Mouse (Mus musculus) liver, embryonic 13.5 days (tissue): ENCODE results near the gene Copg2. TPM values are rescaled to one million over a fixed set of nuclear protein-coding genes. Genes with fewer than 3 reads are reported as not detected.

Experiments
- ATAC-seq: fragments of 200-750 bp; cut with Nextera tagmentation; 2 replicates; pipeline ENCODE4 v1.8.0; 2017; ENCODE audit warnings: low read depth, mild to moderate bottlenecking, moderate number of reproducible peaks, moderate library complexity
- DNase-seq: peaks from one replicate; pipeline ENCODE4 v3.0.0; 2022
- H3K27ac ChIP-seq: fragments of 300-500 bp; sonication (generic); 2 replicates; pipeline ENCODE4 v1.5.1; 2015; ENCODE audit warnings: moderate library complexity, mild to moderate bottlenecking, inconsistent platforms
- H3K27me3 ChIP-seq: fragments of 300-500 bp; sonication (generic); 2 replicates; pipeline ENCODE4 v1.6.1; 2015; ENCODE audit warnings: mild to moderate bottlenecking, inconsistent platforms
- H3K36me3 ChIP-seq: fragments of 300-500 bp; sonication (generic); 2 replicates; pipeline ENCODE4 v1.6.1; 2015; ENCODE audit warnings: mild to moderate bottlenecking, inconsistent platforms
- H3K4me1 ChIP-seq: fragments of 300-500 bp; sonication (generic); replicated peaks from 2 replicates; pipeline ENCODE4 v1.6.1; 2015; ENCODE audit warnings: inconsistent platforms
- H3K4me2 ChIP-seq: fragments of 300-500 bp; sonication (generic); 2 replicates; pipeline ENCODE4 v1.6.1; 2015; ENCODE audit warnings: inconsistent platforms, mild to moderate bottlenecking, moderate library complexity
- H3K4me3 ChIP-seq: fragments of 300-500 bp; sonication (generic); replicated peaks from 2 replicates; pipeline ENCODE4 v1.5.1; 2015; ENCODE audit warnings: mild to moderate bottlenecking, inconsistent platforms
- H3K9ac ChIP-seq: fragments of 300-500 bp; sonication (generic); 2 replicates; pipeline ENCODE4 v1.6.1; 2015; ENCODE audit warnings: mild to moderate bottlenecking, inconsistent platforms
- H3K9me3 ChIP-seq: fragments of 300-500 bp; sonication (generic); replicated peaks from 2 replicates; pipeline ENCODE4 v1.6.1; 2016; ENCODE audit warnings: inconsistent platforms
- WGBS: fragments of 180-500 bp; shearing (Covaris S2); methylation state at CpG from one replicate; pipeline ENCODE4 v1.1.7; 2015; ENCODE audit not compliant: insufficient replicate concordance; 5-methylcytosine and 5-hydroxymethylcytosine counted together
- polyA plus RNA-seq: library from polyadenylated mRNA; unstranded; fragments of >200 nt; fragmentation: Nextera tagmentation; extraction: Ambion mirVana; gene quantifications from 2 replicates; pipeline ENCODE4 v1.2.1, GENCODE M21; 2015

Gene Copg2
- 6.6 and 9.1 TPM in 2 replicates for polyA plus RNA-seq

DNA sequence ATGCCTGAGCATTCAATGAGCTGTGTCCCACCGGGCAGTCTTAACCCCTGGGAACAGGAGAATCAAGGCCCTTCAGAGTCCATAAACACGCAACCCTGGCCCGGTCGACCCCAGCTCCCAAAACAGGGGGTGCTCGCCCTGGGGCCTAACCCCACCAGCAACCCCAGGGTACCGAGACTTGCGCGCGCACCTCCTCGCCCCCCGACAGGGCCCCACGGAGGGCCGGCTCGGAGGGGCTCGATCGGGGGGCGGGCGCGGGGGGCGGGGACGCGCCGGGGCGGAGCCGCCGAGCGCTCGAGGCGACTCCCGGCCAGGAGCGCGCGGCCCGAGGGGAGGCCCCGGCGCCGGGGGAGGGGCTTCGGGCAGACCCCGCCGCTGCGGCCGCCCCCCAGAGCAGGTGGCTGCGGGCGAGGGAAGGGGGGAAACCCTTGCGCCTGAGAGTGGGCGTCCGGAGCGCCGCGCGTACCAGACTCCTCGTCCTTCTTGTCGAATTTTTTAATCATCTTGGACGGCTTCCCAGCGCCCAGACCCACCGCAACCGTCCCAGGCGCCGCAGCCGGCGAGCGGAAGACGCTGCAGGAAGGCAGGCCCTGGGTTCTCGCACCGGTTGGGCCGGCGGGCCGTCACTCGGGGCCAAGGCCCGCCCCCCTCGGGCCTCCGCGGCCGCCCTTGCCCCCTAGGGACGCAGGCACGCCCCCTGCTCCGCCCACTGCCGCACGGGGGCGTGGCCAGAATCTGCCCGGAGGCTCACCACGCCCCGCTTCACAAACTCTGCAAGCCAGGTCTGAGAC is at the start of gene Copg2:
Gene Copg2, minus strand, starts transcription at position 600 of the 791 bp plus-strand sequence.
- under 1% methylated on average over 77 of the region's 83 CpGs for WGBS
- Histone ChIP-seq H3K4me1 (peaks cover 26% of the 10 kb centered on the region), H3K27me3 (no peaks in the 10 kb centered on the region), H3K9me3 (no peaks in the 10 kb centered on the region), H3K4me3 (peak within 1 kb of the TSS; percentile 88), H3K27ac (peak within 1 kb of the TSS; percentile 89), H3K9ac (peak within 1 kb of the TSS; percentile 89), H3K4me2 (peak within 1 kb of the TSS; percentile 82), H3K36me3 (no peaks in the 10 kb centered on the region)
- ATAC-seq = peak; percentile 99
- peak; percentile 94 for DNase-seq

GRCm38 (mm10) chr6:30939264-30939663 is 42.7 kb upstream of the Copg2 start:
- Histone ChIP-seq H3K9me3 (no peaks in the 10 kb centered on the region), H3K27me3 (no peaks in the 10 kb centered on the region), H3K4me3 (no peak overlapping the region), H3K27ac (no peak overlapping the region), H3K36me3 (no peaks in the 10 kb centered on the region), H3K9ac (no peak overlapping the region), H3K4me1 (no peaks in the 10 kb centered on the region), H3K4me2 (no peak overlapping the region)
- no peak for DNase-seq
- ATAC-seq = no peak
- WGBS = 70% methylated on average over 5 of the region's 5 CpGs

GRCm38 (mm10) chr6:30922821-30923220 is 26.2 kb upstream of the Copg2 start:
- H3K9ac ChIP-seq = no peak overlapping the region
- peaks cover 7% of the 10 kb centered on the region for H3K27me3 ChIP-seq
- 39% methylated on average over 2 of the region's 2 CpGs for WGBS
- H3K4me3 ChIP-seq = no peak overlapping the region
- no peaks in the 10 kb centered on the region for H3K9me3 ChIP-seq
- DNase-seq = no peak
- H3K4me2 ChIP-seq = no peak overlapping the region
- ATAC-seq = no peak
- H3K4me1 ChIP-seq = no peaks in the 10 kb centered on the region
- no peaks in the 10 kb centered on the region for H3K36me3 ChIP-seq
- H3K27ac ChIP-seq = no peak overlapping the region

DNA sequence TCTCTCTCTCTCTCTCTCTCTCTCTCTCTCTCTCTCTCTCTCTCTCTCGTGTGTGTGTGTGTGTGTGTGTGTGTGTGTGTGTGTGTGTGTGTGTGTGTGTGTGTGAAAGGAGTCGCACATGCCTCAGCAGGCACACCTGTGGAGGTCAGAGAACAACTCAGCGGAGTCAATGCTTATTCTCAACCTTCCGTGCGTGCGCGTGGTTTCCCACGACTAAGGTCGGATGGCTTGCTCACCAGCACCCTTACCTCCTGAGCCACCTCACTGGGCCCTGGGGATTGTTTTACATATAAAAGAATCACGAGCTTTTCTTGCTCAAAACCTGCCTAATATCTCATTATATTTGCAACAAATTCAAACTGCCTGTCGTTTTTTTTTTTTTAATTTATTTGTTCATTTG is 25.2 kb upstream of the Copg2 start:
- no peak overlapping the region for H3K4me3 ChIP-seq
- no peak overlapping the region for H3K4me2 ChIP-seq
- WGBS = 73% methylated on average over 10 of the region's 11 CpGs
- peaks cover 7% of the 10 kb centered on the region for H3K27me3 ChIP-seq
- H3K36me3 ChIP-seq = no peaks in the 10 kb centered on the region
- no peak for ATAC-seq
- no peak for DNase-seq
- H3K4me1 ChIP-seq = no peaks in the 10 kb centered on the region
- H3K9me3 ChIP-seq = no peaks in the 10 kb centered on the region
- no peak overlapping the region for H3K9ac ChIP-seq
- H3K27ac ChIP-seq = no peak overlapping the region

- H3K4me2 ChIP-seq = no peak overlapping the region
- no peak overlapping the region for H3K4me3 ChIP-seq
- H3K27me3 ChIP-seq = peaks cover 7% of the 10 kb centered on the region
- no peak overlapping the region for H3K9ac ChIP-seq
- DNase-seq (no peak), ATAC-seq (no peak)
- no peaks in the 10 kb centered on the region for H3K4me1 ChIP-seq
- WGBS = 42% methylated on average over 21 of the region's 21 CpGs
- H3K36me3 ChIP-seq = no peaks in the 10 kb centered on the region
- H3K27ac ChIP-seq = no peak overlapping the region
- no peaks in the 10 kb centered on the region for H3K9me3 ChIP-seq
Observed at GRCm38 (mm10) chr6:30920834-30921675, 24.5 kb upstream of the Copg2 start.

DNA sequence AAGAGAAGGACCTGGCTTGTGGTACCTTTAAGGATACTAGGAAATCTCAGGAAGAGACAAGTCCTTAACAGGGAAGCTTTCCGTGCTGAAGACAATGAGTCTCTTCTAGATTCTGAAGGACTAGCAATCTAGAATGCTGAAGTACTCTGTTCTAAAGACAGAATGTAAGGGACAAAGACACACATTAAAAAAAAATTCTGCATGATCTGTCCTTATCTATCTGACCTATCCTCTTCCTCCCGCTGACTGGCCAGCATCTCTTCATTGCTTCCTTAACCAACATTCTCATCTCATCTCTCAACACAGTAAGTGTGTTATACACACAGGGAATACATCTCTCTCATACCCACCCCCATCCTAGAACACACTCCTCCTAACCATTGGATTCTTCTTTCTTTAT is 18.9 kb upstream of the Copg2 start, which contains the start of gene Tsga13:
Gene Tsga13, minus strand, starts transcription at position 101 of the 400 bp plus-strand sequence.
- DNase-seq = no peak
- no peak for ATAC-seq
- no peaks in the 10 kb centered on the region for H3K9me3 ChIP-seq
- no peak within 1 kb of the TSS for H3K4me2 ChIP-seq
- no peaks in the 10 kb centered on the region for H3K27me3 ChIP-seq
- H3K27ac ChIP-seq = no peak within 1 kb of the TSS
- no peak within 1 kb of the TSS for H3K9ac ChIP-seq
- no peaks in the 10 kb centered on the region for H3K4me1 ChIP-seq
- H3K4me3 ChIP-seq = no peak within 1 kb of the TSS
- H3K36me3 ChIP-seq = no peaks in the 10 kb centered on the region
- 72% methylated on average over 2 of the region's 2 CpGs for WGBS

DNA sequence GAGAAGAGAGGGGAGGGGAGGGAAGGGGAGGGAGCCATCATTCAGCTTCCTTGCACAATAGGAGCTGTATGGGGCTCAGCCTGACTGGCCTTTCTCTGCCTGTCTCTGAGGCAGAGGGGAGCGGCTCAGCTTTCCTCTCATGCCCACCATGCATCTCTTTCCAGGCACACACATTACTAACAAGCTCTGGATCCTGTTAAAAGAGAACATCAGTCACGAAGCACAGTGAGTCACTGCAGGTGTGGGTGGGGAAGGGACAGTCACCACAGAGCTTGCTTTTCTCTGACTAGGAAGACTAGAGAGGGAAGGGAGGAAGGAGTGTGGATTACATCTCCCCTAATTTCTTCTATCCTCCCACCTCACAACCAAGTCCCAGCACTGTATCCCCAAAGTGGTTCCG is 11.4 kb upstream of the Copg2 start:
- 60% methylated on average over 3 of the region's 3 CpGs for WGBS
- Histone ChIP-seq H3K36me3 (no peaks in the 10 kb centered on the region), H3K27me3 (no peaks in the 10 kb centered on the region), H3K9ac (no peak overlapping the region), H3K27ac (no peak overlapping the region), H3K4me3 (no peak overlapping the region), H3K4me2 (no peak overlapping the region), H3K9me3 (no peaks in the 10 kb centered on the region), H3K4me1 (no peaks in the 10 kb centered on the region)
- ATAC-seq = no peak
- no peak for DNase-seq

- no peak overlapping the region for H3K4me2 ChIP-seq
- H3K4me3 ChIP-seq = no peak overlapping the region
- H3K27me3 ChIP-seq = no peaks in the 10 kb centered on the region
- ATAC-seq = no peak
- no peak for DNase-seq
- H3K9me3 ChIP-seq = no peaks in the 10 kb centered on the region
- WGBS = 63% methylated on average over 5 of the region's 5 CpGs
- H3K4me1 ChIP-seq = no peaks in the 10 kb centered on the region
- H3K27ac ChIP-seq = no peak overlapping the region
- H3K9ac ChIP-seq = no peak overlapping the region
- H3K36me3 ChIP-seq = no peaks in the 10 kb centered on the region
Observed at GRCm38 (mm10) chr6:30904911-30905310, 8.3 kb upstream of the Copg2 start.

DNA sequence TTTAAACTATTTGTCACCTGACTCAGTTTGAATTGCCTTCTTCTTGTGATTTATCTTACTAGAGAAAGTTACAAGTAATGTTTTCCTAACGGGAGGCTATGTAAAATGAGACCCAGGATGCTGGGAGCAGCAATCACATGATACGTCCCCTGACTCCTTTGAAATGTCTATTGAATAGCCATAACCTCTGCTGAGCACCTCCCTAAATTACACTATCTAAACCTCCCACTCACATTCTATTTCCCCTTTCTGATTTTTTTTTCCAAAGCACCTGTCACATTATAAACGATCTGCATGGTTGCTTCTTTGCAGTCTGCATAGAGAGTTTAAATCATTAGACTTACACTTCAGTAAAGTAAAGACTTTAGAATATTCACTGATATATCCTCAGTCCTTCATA is 7.4 kb upstream of the Copg2 start:
- H3K4me1 ChIP-seq = no peaks in the 10 kb centered on the region
- H3K27me3 ChIP-seq = no peaks in the 10 kb centered on the region
- no peak for ATAC-seq
- WGBS = 27% methylated on average over 3 of the region's 3 CpGs
- H3K9ac ChIP-seq = no peak overlapping the region
- no peak for DNase-seq
- H3K27ac ChIP-seq = no peak overlapping the region
- H3K36me3 ChIP-seq = no peaks in the 10 kb centered on the region
- H3K9me3 ChIP-seq = no peaks in the 10 kb centered on the region
- no peak overlapping the region for H3K4me3 ChIP-seq
- H3K4me2 ChIP-seq = no peak overlapping the region

DNA sequence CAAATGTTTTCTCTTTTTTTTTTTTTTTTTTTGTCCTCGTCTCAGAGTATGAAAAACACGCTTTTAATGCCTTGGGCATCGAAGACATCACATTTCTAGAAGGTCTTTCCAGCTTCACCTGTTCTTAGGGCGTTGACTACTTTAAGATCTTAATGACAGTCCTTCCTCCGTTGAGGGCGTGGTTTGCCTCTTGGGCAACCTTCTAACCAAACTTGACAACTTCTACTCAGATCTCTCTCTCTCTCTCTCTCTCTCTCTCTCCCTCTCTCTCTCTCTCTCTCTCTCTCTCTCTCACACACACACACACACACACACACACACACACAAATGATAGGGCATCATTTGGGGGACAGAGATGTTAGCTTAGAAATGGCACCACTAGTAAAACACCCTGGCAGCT is 926 bp upstream of the Copg2 start:
- DNase-seq (peak; percentile 24), ATAC-seq (no peak)
- H3K27ac ChIP-seq = no peak overlapping the region
- H3K4me3 ChIP-seq = 0 out of 2 replicates have a peak overlapping the region, but pooled peaks have one; percentile 88
- 0 out of 2 replicates have a peak overlapping the region, but pooled peaks have one; percentile 51 for H3K9ac ChIP-seq
- no peaks in the 10 kb centered on the region for H3K9me3 ChIP-seq
- H3K4me2 ChIP-seq = peak overlapping the region; percentile 82
- H3K27me3 ChIP-seq = no peaks in the 10 kb centered on the region
- H3K36me3 ChIP-seq = no peaks in the 10 kb centered on the region
- WGBS = 46% methylated on average over 6 of the region's 6 CpGs
- peaks cover 26% of the 10 kb centered on the region for H3K4me1 ChIP-seq

DNA sequence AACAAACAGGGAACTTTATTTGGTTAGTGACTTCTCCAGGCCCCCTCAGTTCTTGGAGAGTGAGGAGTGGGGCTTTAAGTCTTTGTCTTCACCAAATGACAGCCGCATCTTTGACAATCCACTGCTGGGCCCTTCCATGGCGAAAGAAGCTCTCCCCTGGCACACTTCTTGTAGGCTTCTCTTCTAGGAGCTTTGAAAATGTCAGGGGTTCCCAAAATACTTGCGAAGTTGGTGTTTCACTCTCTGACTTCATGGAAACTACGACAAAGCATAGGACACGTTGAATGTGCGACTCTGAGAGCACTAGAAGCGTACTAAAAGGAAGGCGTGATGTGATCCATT is 363 bp upstream of the Copg2 start:
- 23% methylated on average over 8 of the region's 8 CpGs for WGBS
- peak overlapping the region; percentile 51 for H3K9ac ChIP-seq
- peaks cover 26% of the 10 kb centered on the region for H3K4me1 ChIP-seq
- H3K4me2 ChIP-seq = peak overlapping the region; percentile 82
- H3K4me3 ChIP-seq = peak overlapping the region; percentile 88
- H3K27me3 ChIP-seq = no peaks in the 10 kb centered on the region
- peak overlapping the region; percentile 68 for H3K27ac ChIP-seq
- H3K9me3 ChIP-seq = no peaks in the 10 kb centered on the region
- ATAC-seq (no peak; the same call in 1 of the 2 replicates), DNase-seq (no peak)
- no peaks in the 10 kb centered on the region for H3K36me3 ChIP-seq
